Mouse (Mus musculus) layer of hippocampus, adult 8-10 months (tissue): ENCODE results near the gene Mdfi. TPM values are rescaled to one million over a fixed set of nuclear protein-coding genes. Genes with fewer than 3 reads are reported as not detected.

Experiments used
- DNase-seq, 2 experiments: peaks; one replicate each; pipeline ENCODE4 v3.0.0; 2022; ENCODE audit warnings: low spot score in 2 of 2
- total RNA-seq, 4 experiments: library from RNA; stranded (reverse); gene quantifications; 2 replicates each; pipeline ENCODE4 v1.2.4; 2022

Mdfi gene
- total RNA-seq, 4 experiments from 2014 or later = 0.37 to 2.1 (median 0.91) TPM

DNA sequence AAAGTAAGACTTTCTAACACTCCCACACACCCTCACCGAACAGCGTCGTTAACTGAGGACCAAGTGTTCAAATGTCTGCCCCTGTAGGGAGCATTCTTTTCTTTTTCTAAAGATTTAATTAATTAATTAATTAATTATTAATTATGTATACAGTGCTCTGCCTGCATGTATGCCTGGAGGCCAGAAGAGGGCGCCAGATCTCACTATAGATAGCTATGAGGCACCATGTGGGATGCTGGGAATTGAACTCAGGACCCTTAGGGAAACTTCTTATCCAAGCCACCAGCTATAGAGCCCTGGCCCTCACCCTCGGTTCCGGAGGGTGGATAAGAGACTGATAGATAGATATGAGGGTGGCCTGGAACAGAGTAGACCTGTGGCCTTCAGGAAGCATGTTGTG, 13.5 kb upstream of the Mdfi start:
- DNase-seq = no peak

DNA sequence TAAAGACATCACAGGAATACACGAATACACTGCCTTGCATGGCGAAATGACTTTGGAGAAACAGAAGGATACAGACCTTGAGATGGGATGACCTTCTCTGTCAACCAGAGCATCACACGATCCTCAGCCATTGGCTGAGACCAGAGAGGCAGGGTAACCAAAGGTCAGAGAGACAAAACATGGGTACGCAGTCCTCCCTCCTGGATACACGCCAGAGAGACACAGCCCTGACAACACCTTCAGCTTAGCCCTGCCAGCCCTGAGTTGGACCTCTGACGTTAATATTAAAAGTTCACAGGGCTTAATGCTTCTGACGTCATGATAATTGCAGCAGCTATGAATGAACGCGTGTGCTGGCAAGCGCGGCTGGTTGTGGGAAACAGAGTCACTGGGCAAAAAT, 11.1 kb upstream of the Mdfi start:
- DNase-seq = no peak

- DNase-seq = no peak
Measured at GRCm38 (mm10) chr17:47843465-47843864, 9.0 kb upstream of the Mdfi start.

DNA sequence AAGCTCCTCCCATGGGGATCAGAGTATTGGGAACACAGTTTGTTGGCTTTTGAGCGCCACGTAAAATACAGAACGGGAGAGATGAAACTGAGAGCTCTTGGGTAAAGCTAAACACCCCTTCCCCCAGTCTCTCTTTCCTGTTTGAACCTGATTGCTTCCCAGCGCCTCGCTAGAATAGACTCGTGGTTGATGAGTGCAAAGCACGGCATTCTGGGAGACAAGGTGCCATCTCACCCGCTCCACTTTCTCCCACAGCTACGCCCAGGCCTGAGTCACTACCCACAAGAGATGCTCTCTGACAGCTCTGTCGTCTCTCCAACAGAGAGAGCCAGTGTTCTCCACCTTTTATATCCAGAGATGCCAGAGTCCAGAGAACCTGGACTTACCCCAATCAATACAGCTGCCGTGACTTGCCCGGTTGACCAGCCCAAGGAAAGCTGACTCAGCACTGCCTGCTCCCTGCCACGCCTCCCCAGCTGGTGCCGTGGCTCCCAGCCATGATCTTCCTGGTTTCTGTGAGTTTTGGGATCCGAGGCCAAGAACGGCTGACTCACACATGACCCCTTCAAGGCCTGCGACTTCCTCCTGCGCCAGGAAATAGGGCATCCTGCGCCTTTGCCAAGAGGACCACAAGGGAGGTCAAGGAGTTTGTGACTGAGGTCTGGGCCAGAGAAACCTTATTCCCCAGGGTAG, 7.6 kb upstream of the Mdfi start:
- DNase-seq = no peak

- DNase-seq = no peak
Measured at GRCm38 (mm10) chr17:47841521-47841920, 7.0 kb upstream of the Mdfi start.

DNA sequence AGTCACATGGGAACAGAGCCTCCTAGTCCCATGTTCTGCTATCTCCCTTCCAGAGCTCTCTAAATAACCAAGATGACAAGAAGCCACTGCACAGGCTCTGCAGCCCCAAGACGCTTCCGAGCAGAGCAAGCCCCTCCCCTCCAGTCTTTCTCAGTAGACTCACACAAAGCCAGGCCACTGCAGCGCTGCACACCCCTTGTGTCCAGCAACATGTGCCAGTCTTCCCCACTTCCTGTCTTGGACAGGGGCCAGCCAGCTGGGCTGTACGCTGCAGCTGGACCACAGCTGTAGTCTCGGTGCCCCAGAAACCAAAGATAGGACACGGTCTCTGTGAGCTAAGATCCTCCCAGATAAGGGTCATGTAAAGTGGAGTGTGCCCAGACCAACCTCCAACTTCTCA, 3.3 kb upstream of the Mdfi start:
- no peak for DNase-seq

DNA sequence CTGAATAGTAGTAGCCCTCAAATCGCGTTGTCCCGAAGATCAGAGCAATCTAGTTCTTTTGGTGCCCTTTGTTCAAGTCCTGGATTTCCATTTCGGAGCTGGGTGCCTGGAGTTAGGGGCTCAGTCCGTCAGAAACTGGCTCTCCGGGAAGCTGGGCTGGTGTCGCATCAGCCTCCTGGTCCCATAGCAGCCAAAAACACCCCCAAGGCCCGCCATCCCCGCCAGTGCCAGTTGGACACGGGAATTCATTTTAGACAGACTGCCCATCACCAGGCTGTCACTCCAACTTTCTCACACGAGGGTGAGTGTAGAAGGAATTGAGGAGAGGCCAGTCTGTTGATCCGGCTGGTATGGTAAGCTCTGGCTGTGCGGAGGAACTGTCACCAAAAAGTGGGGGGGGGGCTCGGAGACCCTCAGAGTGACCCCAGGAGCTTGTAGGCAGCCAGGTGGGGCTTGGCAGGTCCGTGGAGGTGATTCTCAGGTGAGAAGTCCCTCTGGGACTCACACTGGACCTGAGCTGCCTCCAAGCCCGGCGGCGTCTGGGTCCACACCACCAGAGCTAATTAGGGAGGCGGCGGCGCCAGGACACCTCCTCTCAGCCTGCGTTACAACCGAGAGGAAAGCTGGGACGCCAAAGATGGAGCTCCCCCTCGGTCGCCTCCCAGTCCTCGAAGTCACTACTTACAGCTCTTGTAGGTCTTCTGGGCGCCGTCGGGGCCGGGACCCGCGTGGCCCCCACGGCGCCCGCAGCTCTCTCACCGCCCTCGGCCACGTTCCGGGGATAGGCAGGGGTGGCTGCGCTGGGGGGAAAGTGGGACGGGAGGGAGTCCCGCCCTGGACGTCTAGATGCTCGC, 636 bp downstream of the Mdfi start:
- no peak for DNase-seq

- DNase-seq = no peak
Measured at GRCm38 (mm10) chr17:47833029-47833627, 1.4 kb downstream of the Mdfi start.

DNA sequence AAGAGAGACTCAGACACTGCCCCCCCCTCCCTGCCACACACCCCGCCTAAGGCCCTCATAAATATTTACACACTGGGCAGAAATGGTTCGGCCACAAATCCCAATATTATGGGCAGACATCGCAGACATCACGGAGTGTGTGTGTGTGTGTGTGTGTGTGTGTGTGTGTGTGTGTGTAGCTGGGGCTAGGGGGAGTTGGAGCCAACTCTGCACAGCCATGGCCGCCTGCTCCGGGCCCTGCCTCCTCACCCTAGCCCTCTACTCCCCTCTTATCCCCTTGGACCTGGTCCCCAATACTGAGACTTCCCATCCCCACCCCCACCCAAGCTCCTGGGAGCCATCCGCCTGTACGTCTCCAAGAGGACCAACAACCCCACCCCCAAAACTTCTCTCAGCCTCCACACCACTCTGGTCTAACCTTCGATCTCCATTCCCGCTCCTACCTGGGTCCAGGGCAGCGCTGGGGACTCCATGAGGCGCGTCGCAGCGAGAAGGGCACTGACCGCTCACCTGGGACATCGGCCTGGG, 1.9 kb downstream of the Mdfi start:
- DNase-seq = no peak

GRCm38 (mm10) chr17:47831772-47832171, 2.7 kb downstream of the Mdfi start:
- no peak for DNase-seq

DNA sequence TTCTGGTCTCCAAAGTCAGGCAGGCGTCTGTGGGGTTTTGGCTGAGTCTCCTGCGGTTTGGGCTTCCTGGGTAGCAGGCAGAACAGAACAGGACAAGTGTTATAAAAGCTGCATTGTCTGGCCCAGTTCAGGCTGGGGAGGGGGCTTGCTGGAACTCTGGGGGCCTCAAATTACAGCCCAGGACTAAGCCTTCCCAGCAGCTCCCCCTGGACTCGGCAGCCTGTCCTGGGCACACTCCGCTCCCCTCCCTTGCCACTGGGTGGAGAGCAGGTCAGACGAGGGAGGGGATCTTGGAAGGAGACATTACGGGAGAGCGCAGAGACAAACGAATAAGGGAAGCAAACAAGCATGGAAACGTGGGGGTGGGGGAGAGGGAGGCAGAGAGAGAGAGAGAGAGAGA, 3.3 kb downstream of the Mdfi start:
- DNase-seq = no peak

GRCm38 (mm10) chr17:47821339-47821738, 13.2 kb downstream of the Mdfi start:
- DNase-seq = no peak

DNA sequence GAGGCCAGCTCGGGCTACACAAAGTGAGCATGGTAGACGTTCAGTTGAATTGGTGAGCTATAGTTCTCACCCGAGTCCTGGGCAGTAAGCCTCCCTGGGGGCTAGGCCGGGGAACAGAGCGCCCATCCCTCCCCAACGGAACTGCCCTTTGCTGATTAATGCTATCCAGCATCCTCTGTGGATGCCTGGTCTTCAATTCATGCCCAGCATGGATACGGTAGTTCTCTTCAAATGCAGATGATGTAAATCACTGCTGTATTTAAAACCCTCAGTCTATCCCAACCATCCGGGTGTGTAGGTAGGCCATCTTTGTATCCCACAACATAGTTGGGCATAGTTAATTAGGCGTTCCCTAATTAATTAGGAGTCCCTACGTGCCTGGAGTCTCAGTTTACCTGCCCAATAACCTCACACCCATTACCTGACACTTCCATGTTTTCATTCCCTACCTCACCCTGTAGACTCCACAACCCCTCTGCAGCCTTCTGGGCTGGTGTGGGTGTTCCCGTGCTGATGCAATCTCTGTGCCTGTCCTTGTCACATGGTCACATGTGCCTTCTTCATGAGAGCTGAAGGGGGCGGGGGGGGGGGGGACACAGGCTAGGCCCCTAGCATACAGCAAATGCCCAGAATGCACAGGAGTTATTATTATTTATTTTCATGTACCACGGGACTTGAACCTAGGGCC, 16.3 kb downstream of the Mdfi start:
- no peak for DNase-seq

- no peak for DNase-seq
Measured at GRCm38 (mm10) chr17:47815446-47815845, 19.0 kb downstream of the Mdfi start.

- DNase-seq = no peak
Measured at GRCm38 (mm10) chr17:47814496-47814895, 20.0 kb downstream of the Mdfi start.

- DNase-seq = no peak
Measured at GRCm38 (mm10) chr17:47813616-47814015, 20.9 kb downstream of the Mdfi start.

DNA sequence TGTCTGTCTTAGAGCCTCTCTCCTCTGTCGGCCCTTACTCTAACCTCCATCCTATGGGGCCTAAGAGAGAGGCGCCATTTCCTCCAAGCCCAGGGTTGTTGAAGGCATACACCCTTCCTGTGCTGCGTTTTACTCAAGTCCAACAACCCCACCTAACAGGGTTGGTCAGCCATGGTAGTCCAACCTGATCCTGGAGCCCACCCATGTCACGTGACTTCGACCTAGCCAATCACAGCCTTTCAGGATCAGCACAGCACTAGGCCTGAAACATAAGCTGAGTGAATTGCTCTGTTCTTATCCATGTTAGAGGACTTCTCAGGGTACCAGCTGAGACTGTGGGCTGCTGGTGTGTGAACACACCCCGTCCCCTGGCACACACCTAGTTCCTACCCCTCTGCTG, 22.3 kb downstream of the Mdfi start:
- no peak for DNase-seq

DNA sequence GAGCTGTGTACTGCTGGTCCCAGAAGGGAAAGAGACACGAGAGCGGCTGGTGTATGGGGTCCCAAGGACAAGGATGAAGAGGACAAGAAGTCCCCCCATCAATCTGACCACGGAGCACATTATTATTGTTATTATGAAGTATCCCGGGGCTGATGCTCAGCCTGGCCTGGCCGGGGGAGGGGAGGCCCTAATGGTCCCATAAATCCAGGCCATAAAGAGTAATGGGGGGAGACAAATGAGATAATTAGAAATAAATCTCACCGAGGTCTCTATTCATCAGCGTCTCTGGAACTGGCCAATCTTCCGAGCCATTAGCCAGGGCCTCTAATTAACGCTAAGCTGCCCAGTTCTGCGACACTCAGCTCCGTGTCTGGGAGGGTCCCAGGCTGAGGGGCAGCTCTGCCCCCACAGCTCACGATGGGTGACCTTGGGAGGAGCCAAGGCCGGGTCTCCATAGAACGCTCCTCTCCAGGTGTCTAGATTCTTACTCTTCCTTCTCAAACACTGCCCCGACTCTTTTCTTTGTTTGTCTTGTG, 23.2 kb downstream of the Mdfi start:
- DNase-seq = no peak

DNA sequence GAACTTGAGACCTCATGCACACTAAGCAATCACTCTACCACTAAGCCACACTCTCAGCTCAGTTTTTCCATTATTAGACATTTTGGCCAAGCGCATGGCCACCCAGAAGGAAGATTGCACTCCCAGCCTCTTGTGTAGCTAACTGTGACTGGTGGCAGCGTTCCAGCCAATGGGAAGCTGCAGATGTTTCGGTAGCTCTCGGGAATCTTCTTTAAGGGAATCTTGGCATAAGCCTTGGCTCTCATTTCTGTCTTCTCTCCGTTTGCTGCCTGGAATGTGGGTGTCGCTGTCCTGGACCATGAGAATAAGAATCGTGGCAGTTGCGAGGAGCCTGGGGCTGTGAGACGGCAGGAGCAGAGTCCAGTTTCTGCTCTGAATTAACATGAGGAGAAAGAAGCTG, 28.3 kb downstream of the Mdfi start:
- DNase-seq = peak in 1 of 2 experiments; percentile 18

DNA sequence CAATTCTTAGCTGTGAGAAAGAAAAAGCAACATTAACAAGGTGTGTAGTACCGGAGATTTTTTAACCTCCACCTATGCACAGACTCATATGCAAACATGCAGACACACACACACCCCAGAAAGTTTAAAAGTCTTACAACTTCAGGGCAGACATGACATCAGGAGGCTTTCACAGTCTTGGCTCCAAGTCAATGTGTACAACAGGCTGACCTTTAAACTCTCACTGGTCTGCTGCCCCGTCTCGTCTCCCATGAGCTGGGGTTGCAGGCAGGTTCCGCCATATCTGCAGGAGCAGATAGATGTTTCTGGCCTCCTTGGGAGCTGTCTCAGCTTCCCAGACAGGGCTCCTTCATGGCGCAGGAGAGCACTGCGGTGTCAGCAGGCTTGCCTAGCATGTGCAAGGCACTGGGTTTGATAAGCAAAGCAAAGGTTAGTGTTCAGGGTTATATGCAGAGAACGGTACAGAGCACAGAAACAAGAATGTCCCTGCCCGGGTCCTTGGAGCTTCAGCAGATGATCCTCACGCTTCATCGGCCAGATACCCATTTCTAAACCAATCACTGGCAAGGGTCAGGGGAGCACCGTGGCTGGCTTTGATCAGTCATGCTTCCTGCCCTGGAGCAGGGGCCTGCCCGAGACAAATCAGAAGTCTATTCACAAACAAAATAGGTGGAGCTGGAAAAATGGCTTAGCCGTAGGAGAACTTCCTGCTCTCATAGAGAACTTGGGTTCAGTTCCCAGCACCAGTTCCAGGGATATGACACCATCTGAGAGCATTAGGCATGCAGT, 29.2 kb downstream of the Mdfi start:
- no peak for DNase-seq

DNA sequence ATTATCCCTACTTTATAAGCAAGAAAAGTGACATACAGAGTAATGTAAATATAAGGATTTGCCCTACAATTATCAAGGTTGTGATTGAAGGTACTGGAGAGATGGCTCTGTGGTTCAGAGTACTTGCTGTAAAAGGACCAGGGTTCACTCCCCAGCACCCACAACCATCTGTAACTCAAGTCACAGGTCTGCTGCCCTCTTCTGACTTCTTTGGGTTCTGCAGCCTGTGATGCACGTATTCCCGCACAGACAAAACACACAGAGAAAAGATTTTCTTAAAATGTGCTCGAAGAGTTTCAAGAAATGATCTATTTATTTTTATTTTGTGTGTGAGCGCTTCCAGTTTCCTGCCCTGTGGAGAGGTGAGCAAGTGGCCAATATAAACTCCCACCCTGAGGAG, 30.8 kb downstream of the Mdfi start:
- no peak for DNase-seq
